Mouse (Mus musculus) cortical plate, adult 2 months (tissue): ENCODE measurements around the gene Pcsk7. TPM values are rescaled to one million over a fixed set of nuclear protein-coding genes. Genes with fewer than 3 reads are reported as not detected.

Experiments
- H3K27ac ChIP-seq: fragments of 200-500 bp; 2 replicates; pipeline ENCODE4 v1.5.1; 2012; ENCODE audit warnings: low read length, control low read depth, inconsistent platforms; ENCODE audit not compliant: insufficient read depth
- H3K4me1 ChIP-seq: fragments of 200-500 bp; 2 replicates; pipeline ENCODE4 v1.6.1; 2011; ENCODE audit warnings: low read length; ENCODE audit not compliant: control insufficient read depth, insufficient read depth
- H3K4me3 ChIP-seq: fragments of 200-500 bp; 2 replicates; pipeline ENCODE4 v1.5.1; 2011; ENCODE audit warnings: mild to moderate bottlenecking, low read length, control low read depth; ENCODE audit not compliant: insufficient read depth
- CTCF ChIP-seq: fragments of 200-500 bp; IDR thresholded peaks from 2 replicates; pipeline ENCODE4 v1.5.1; 2011; ENCODE audit warnings: mild to moderate bottlenecking, control low read depth, low read length; ENCODE audit not compliant: insufficient read depth; ENCODE audit errors: extremely low read depth
- POLR2A ChIP-seq: fragments of 200-500 bp; IDR thresholded peaks from 2 replicates; pipeline ENCODE4 v1.6.1; 2011; ENCODE audit warnings: mild to moderate bottlenecking, low read length, control low read depth; ENCODE audit not compliant: insufficient read depth; ENCODE audit errors: extremely low read depth
- polyA plus RNA-seq: library from polyadenylated mRNA; depleted of rRNA; stranded (reverse); fragments of >200 nt; gene quantifications from 2 replicates; pipeline ENCODE4 v1.2.3, GENCODE M21; 2012

The Pcsk7 gene
- polyA plus RNA-seq, 1 experiment: 28.2 TPM

DNA sequence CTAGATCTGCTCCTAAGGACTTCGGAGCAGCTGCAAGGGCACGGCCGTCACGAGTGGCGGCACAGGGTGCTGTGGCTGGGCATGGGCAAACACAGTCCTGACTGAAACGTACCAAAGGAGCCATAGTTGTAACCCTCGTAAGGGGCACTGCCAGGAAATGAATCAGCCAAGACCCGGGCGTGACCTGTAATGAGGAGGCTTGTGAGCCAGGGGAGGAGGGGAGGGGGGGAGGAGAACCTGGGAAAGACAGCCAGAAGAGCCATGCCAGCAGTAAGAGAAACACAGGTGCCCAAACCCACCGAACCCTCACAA is 40.5 kb downstream of the Pcsk7 start:
- H3K4me3 ChIP-seq: no peak overlapping the region
- no peak overlapping the region for H3K27ac ChIP-seq
- TF ChIP-seq CTCF (no peak), POLR2A (no peak)
- H3K4me1 ChIP-seq: no peaks in the 10 kb centered on the region

DNA sequence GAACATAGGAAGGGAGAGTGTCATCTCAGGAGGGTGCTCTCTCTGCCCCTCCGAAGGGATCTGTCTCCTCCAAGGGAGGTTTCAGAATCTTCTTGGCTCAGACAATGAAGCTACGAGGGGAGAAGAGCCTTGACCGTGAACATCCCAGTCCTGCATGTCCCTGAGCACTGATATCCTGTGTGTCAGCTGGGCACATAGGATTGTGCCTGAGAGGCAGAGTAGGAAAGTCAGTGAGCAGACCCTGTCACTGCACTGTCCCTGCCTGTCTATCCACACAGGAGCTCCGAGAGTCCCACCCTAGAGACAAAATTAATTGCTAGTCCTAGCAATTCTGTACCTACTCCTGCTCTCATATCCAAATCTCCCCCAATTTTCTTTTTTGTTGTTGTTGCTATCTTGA is 45.8 kb downstream of the Pcsk7 start:
- Histone ChIP-seq H3K4me1 (peaks cover 6% of the 10 kb centered on the region), H3K4me3 (no peak overlapping the region), H3K27ac (no peak overlapping the region)
- no peak for TF ChIP-seq CTCF

DNA sequence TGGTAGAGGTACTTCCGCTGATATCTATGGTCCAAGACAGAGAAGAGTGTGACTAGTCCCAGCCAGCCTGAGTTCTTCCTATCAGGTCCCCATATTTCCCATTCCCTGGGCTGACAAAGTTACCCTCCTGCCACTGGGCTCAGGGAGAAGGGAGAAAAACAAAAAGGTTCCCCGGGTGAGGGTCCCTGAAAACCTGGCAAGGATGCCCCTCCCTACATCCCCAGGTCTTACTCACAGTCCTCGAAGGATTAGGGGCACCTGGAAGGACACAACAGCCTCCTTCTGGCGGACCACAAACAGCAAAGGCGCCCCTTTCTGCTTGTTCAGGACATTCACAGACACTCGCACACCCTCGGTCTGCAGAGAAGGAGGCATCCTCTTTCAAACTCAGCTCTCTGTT is 46.6 kb downstream of the Pcsk7 start:
- no peak for TF ChIP-seq POLR2A
- TF ChIP-seq CTCF: no peak
- H3K4me1 ChIP-seq: peaks cover 6% of the 10 kb centered on the region
- no peak overlapping the region for H3K27ac ChIP-seq
- peak overlapping the region; percentile 70; the same call in 1 of the 2 replicates for H3K4me3 ChIP-seq

DNA sequence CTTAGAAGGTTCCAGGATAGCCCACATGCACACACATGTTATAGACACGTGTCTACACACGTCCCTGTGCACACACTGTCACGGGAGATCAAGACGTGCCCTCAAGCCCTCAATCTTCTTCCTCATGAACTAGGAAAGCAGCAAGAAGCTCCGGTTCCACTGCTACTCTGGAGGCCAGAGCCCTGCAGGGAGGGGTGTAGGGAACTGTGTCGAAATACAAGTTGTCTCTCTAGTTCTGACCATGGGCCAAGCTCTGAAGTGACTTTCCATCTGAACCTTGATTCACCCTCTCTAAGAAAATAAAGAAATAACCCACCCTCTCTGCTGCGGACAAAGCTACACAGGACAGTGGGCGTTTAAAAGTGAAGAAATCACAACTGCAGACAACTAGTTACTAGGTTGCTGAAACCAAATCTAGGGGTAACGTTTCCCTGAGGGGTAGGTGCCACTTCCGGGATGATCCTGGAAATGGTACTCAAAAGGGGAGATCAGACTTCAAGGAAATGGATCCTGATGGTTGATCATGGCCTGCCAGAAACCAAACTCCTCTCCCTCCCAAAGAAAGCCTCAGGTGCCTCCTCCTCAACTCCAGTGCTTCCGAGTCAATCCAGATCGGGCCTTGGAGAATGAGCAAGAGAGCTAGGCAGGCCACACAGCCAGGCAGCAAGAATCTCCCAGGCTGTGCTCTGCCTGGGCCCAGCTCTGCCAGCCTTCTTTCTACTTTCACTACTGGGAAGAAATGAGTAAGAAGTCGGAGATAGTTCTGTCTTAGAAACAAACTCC is 47.4 kb downstream of the Pcsk7 start:
- peak overlapping the region; percentile 8; the same call in 1 of the 2 replicates for H3K27ac ChIP-seq
- peaks cover 8% of the 10 kb centered on the region for H3K4me1 ChIP-seq
- TF ChIP-seq CTCF: no peak
- no peak for TF ChIP-seq POLR2A
- peak overlapping the region; percentile 70 for H3K4me3 ChIP-seq

DNA sequence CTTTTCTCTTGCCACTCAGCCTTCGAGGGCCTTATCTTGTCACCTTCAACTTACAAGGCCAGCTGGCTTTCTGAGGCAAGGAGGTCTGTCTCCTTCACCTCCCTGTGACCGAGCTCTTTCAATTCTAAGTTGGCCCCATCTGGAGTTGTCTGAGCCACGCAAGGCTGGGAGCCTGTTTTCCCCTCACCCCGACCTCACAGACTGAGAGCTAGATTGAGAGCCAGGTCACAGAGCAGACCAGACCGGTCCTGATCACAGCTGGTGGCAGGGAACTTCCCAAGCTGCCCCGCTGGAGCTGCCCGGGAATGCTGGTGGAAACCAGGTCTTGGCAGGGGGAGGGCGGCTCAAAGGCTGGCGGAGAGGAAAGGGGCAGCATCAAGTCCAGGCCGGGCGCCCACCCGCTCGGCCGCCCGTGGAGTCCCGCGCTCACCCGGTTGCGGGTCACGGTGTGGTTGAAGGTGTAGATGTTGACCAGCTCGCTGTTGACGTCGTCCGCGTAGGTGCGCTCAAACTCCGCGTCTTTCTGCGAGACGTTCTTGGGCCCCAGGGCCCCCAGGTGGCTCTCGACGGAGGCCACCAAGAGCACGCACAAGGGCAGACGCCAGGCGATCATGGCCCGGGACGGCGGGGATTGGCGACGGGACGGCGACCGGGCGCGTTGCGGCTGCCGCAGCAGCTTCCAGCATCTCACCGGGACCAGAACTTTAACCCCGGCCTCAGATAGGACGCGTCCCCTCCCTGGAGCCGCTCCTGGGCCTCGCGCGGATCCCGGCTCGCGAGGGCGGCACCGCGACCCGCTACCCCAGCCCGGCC is 48.2 kb downstream of the Pcsk7 start:
- Histone ChIP-seq H3K27ac (peak overlapping the region; percentile 93), H3K4me3 (peak overlapping the region; percentile 70), H3K4me1 (peaks cover 9% of the 10 kb centered on the region)
- TF ChIP-seq CTCF (no peak), POLR2A (peak; percentile 32; the same call in 1 of the 2 replicates)

DNA sequence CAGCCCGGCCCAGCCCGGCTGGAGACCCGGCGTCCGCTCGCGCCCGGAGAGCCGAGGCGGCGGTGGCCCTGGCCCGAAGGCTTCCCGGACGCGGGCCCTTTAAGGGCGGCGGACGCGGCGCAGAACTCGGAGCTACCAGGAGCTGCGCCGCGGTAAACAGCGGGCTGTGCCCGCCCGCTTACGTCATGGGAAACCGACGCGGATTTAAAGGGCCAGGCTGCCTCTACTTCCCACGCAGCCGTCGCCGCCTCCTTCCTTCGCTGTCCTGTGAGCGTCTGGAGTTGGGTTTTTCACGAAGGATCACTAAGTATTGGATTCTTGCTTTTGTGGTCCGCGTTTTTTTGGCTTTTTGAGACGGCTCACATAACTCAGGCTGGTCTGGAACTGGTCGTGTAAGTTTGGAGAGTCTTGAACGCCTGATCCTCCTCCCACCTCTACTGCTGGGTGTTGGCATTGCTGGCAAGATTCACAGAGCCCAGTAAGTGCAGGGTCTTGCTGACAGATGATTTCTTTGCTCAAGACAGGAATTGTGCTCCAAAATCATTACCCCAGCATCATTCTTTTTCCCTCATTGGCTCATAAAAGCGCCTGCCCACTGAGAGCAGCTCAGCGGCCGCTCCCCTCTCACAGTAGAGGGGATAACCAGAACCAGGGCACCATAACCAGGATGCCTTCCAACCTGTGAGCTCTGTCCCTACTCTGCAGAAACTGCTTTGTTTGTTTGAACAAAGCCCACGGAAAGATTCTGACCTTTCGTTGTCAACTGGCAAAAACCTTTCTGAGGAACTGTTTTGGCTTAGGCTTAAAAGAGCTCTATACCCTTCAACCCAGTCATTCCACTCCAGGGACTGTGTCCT is 49.0 kb downstream of the Pcsk7 start, which contains the start of gene Sidt2:
Sidt2 (minus strand) TSS at position 152 of the 857 bp plus-strand sequence.
- peak within 1 kb of the TSS; percentile 70 for H3K4me3 ChIP-seq
- peaks cover 9% of the 10 kb centered on the region for H3K4me1 ChIP-seq
- H3K27ac ChIP-seq: peak within 1 kb of the TSS; percentile 93
- TF ChIP-seq POLR2A: no peak
- no peak for TF ChIP-seq CTCF

DNA sequence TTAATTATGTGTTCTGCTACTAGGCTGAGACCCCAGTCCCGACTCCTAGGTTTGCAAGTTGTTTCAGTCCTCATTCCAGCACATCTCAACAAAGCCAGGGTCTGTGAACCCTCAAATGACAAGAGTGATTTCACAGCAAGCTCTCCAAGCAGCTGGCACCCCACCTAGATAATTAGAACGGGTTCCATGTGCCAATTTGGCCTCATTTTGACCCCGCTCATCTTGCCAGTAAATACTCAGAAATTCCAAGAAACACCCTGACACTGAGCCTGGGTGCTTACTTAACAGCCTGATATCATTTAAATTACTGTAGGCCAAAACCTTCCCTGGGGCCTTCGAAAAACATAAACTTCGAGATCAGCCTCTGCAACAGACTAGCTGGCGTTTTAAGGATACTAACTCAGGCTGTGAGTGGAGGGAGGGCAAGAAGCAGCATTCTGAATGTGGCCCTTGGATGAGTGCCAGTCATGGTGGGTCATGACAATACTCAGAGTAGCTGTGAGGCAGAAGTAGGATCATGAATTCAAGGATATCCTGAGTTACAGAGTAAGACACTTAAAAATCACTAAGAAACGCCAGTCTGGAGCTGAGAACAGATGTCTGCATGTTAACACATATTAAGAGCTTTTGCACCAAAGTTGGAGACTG is 51.9 kb downstream of the Pcsk7 start:
- peaks cover 8% of the 10 kb centered on the region for H3K4me1 ChIP-seq
- H3K4me3 ChIP-seq: no peak overlapping the region
- no peak for TF ChIP-seq CTCF
- no peak for TF ChIP-seq POLR2A
- no peak overlapping the region for H3K27ac ChIP-seq

DNA sequence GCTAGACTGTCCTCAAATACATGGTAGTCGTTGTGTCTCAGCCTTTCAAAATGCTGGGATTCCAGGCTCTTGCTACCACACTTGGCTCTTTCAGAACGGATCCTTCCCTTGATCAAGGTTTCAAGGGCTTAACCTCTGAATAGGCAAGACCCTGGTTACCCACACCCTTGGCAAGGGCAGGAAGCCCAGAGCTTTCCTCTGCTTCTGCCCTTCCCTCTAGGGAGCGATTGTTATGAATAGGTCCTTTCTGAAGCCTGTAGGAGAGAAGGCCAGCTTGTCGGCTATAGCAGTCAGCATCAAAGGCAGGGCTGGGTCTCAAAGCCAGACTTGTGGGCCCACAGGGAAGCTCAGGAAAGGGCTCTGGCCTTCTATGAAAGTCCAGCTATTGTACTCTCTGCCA is 52.6 kb downstream of the Pcsk7 start:
- no peak overlapping the region; the same call in 1 of the 2 replicates for H3K27ac ChIP-seq
- TF ChIP-seq POLR2A: no peak
- TF ChIP-seq CTCF: no peak

DNA sequence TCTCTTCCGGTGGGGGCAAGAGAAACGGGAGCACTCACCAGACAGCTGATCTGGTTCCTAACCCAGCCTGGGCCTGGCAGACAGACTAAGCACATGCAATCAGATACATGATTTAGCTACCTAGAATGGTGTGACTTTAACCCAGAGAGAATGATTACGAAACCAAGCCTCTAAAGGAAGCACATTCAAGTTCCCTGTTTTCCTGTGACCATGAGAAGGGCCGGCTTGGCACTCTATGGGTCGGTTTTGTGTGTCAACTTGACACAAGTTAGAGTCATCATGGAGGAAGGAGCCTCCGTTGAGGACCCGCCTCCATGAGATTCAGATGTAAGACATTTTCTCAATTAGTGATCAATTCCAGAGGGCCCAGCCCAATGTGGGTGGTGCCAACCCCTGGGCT is 53.4 kb downstream of the Pcsk7 start:
- TF ChIP-seq CTCF (no peak), POLR2A (no peak)
- Histone ChIP-seq H3K4me3 (no peak overlapping the region), H3K4me1 (peaks cover 4% of the 10 kb centered on the region; the same call in 1 of the 2 replicates), H3K27ac (no peak overlapping the region)

More for the DNA sequence above, 52.6 kb downstream of the Pcsk7 start:
- Histone ChIP-seq H3K4me1 (peaks cover 4% of the 10 kb centered on the region; the same call in 1 of the 2 replicates), H3K4me3 (no peak overlapping the region)
